Mouse (Mus musculus): ENCODE measurements around the gene Alk.

- TF ChIP-seq CTCF (IDR thresholded peaks at IDR 0.05; ENCODE audit: low read depth, low read length) (no peak), POLR2A (IDR thresholded peaks at IDR 0.05; ENCODE audit: extremely low read depth, insufficient read depth, low read length) (no peak)
Measured at GRCm38 (mm10) chr17:72285961-72286360, 318.5 kb downstream of the Alk start.
